Mouse (Mus musculus) T-helper 2 cell (primary cell): ENCODE results near the gene Pcsk5.

ENCODE experiments used
- in situ Hi-C: fragments of 300-600 bp; cut with MboI, MseI; formaldehyde crosslinking; loops from one replicate; pipeline ENCODE4 v1.15.1; 2025; ENCODE audit warnings: high pct_unique_total_duplicates

The Pcsk5 gene

DNA sequence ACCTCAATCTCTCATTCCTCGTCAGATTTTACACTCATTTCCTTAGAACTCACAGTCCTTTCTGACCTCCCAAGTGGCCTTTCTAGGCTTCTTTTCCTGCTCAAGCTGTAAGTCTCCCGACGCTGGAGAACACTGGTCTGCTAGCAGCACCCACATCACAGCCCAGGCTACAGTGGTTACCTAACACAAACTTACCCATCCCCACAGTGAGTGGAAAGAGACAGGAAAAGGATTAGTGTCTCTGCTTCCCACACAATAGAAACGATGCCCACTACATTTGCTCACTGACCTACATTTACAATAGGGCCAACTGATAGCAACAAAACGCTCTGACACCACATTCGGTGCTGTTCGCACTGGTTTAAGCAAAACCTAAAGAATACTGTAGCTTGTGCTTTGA is 24.8 kb downstream of the Pcsk5 start:
- in situ Hi-C loops, result no loop called here

DNA sequence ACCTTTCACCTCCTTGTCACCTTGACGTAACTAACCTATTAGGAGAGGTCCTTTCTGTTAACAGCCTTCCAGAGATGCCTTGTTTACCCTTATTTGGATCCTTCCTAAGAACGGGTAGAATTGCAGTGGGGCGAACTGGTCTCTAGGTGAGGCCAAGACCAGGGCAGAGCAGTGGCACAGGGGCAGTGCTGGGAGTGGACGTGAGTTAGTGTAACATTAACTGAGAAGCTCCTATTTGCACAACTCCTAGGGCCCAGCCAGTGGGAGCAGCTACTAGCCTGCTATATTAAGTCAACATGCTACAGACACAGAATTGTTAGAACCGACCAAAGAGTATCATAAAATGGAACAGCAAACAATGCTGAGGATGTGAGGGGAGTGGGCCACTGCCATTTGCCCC is 30.8 kb downstream of the Pcsk5 start:
- in situ Hi-C loops, result no loop called here

DNA sequence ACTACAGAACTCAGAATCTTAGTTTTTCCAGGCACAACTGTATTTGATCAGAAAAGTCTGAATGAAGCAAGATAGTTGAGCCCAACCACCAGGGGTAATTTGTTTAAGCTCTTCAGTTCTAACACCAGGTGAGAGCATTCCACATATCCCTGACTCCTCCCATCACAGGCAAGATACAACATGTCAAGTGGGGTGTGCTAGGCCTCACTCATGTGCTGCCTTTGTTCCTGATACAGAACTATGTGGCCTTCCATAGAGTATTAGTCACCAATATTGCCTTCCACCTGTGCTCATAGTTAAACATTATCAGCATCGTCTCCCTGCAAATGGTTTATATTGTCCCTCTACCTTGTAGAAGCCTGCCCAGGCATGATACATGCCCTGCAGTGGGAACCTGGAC is 36.6 kb downstream of the Pcsk5 start:
- in situ Hi-C loops, result no loop called here

DNA sequence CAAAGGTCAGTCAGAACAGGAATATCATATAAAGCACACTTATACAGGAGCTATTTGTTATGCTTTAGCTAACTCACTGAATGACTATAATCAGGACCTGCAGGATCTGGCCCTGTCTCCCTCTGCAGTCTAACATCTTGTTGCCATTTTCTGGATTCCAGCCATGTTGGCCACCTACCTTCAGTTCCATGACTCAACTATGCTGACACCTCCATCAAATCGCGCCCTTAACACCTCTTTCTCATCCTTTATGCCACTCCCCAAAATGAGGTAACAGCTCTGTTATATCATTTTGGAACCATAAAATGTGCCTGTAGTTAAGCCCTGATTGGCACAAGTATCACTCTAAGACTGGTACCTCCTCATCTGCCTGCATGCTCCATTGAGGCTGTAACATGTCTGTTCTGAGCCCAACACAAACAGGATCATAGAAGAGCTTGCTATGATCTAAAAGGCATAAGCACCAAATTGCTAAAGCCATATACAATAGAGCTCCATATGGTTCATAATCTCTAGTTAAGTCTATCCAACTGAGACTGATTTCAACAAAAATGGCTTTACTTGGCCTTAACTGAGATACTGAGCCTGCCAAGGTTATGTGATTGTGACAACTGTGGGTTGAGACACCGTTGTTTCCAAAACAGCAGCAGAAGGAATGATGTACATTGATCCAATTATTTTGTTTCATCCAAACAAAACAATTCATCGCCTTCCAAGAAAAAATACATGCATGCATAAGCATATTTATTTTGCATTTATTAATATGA is 37.8 kb downstream of the Pcsk5 start:
- in situ Hi-C loops, result no loop called here

DNA sequence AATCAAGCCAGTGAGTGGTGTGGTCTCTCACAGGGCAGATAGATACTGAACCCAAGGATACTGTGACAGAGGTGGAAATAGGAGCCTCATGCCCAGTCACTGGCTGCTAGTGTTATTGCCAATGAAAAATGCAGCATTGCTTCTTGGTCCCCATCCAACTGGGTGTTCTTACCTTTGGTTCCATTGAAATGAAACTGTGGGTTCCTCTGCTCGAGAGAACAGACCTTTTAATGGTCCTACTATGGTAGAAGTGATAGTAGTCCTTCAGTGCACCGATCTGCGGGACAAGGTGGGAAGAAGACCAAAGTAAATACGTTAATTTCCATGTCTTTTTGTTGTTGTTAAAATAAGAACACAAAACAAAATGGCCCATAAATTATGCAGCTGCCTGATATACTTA is 44.0 kb downstream of the Pcsk5 start:
- in situ Hi-C loops, result no loop called here

DNA sequence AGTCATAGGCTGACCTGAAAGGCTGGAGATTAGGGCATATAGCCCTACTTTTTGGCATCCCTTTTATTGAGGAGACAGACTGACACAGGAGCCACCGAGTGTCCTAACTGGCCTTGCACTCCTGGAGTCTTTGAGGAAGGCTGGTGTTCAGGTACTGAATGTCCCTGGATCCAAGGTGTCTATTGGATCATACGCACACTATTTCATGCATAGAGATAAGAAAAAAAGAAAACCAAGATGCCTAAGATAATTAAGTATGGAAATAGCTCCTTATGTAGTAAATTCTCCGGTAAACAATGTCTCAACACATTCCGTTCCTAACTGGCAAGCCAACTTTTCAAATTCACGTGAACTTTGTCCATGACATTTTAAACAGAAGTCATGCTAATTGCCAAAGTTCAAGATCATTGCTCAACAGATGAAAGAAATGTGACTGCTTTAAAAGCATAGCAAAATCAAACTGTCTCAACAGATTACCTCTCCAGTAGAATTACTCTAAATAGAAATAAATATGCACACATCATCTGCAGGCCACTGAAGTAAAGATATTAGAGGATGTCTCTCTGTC is 45.9 kb downstream of the Pcsk5 start:
- in situ Hi-C loops, result no loop called here

DNA sequence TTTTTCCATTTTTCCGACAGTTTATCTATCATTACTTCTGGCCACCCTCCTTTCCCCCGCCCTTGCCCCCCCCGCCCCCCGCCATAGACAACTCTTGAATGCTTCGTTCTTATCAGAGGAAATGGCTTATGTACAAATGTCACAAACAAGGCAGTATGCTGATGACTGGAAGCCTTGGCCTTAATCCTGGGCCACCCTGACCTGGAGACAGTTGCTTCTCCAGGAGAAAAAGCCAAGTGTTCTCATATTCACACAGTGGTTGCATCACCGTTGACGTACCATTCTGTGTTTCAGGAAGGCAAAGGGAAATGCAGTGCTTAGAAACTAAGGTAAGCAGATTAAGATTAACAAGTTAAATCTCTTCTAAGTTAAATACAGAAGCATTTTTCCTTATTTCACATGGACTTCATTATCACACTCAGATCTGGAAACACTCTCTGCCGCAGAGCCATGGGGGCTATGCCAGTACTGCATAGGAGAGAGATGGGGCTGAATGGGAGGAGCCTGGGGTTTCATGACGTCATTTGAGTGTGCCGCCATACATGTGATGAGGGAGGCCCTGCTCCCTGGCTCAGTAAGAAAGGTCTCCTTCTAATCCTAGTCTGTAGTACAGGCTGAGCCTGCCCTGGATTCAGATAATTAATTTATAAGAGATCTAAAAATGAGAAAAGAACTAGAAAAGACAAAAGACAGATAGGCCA is 48.7 kb downstream of the Pcsk5 start:
- in situ Hi-C loops, result no loop called here

DNA sequence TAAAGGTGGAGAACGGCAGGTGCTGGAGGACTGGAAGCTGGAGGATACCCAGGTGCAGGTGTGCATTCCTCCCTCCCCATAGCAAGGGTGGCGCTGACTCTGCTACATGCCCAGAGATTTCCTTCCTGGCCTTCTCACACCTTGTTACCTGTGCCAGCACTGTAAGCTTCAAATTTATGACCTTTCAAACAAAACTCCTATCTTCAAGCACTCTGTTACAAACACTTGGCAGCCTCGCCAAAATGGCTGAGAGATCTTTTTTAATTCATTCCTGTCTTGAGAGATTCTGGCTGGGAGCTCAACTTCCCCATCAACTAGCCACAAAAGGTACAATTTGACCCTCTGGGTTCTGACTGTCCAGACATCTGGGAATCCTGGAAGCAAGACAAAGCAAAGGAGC is 50.7 kb downstream of the Pcsk5 start:
- in situ Hi-C loops, result no loop called here

DNA sequence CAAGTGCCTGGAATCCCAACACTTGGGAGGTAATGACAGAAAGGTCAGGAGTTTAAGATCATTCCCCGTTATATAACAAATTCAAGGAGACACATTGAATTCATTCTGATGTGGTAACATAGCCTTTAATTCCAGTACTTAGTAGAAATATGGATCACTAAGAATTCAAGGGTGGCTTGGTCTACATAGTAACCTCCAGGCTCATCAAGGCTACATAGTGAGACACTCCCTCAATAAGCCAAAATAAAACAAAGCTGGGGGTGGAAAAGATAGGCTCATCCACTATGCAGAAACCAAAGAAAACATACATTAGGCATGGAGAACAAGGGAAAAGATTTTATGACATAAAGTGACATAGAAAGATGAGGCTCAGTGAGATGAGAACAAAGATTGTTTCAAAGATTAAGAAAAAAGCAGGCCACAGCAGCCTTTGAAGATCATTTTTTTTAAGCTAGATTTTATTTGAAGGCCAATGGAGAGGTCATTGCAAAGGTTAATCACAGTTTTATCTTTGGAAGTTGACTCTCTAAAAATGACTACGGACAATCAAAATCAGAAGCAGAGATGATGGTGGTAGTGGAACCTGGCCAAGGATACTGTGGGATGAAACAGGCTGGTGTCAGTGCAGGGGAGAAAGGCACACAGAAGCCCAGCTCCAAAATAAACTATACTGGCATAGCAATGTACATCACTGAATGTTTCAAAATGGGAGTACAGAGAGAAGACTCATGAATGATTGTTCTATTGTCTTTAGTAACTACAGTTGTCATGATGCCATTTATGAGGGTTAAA is 52.8 kb downstream of the Pcsk5 start:
- in situ Hi-C loops, result no loop called here

DNA sequence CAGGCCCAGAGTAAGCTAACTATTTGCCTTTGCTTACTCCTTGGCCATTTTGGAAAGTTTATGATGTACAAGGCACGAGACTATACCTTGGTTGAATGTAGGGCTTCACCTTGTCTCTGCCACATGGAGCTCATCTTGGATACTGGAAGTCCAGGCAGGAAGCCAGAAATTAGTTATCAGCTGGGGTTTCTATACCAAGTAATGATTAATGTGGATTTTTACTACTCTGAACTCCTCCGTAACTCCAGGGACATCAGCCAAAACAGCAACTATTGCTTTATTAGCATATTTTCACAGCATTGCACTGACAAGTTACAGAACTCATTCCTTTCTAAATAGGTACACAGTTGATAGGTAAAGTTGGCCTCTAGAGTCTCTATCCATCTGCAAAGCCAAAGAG is 54.2 kb downstream of the Pcsk5 start:
- in situ Hi-C loops, result no loop called here

DNA sequence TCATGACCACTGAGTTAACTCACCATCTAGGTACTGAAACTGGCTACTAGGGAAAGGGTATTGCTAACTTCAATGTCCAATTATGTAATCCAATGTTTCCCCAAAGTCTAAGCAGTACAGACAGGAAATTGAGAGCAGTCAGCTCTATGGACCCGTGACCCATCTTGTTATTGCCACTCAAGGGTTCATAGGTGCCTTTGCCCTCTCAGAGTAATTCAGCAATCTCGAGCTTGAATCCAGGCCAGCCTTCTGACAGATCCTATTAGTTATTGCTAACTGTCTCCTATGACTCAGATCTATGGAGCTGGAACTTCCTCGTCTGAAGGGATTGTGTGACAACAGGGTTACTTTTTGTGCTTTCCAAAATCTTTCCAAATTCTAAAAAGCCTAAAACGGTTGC is 56.1 kb downstream of the Pcsk5 start:
- in situ Hi-C loops, result no loop called here

DNA sequence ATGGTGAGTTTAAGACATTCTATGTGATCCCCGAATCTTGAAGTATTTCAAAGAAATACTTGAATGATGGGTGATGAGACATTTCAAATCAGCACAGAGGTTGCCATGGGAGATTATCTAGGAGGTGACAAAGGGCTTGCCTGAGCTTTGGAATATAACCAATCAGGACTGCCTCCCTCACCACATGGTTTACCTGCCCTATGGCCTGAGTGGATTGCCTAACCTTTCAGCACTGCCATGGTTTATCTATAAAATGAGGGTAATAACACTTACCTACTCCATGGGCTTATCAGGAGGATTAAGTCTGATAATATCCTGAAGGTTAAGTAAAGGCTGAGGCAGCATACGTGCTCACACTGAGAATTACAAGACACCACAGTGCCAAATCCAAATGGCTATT is 61.5 kb downstream of the Pcsk5 start:
- in situ Hi-C loops, result no loop called here

DNA sequence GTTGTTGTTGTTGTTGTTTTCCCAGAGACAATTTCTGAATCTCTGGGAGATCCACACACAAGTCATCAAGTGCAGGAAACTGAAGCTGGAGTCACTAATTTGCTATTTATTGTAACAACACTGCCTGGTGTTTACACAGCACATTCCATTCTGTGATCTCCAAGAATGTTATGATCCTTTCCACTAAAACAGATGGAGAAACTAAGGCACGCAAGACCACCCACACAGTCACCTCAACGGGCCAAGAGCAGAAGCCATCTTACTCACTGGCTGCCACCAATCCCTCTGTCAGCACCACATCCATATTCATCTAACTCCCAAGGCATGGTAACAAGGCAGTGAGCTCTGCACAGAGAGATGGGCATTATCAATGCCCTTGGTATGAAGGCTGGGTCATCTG is 62.3 kb downstream of the Pcsk5 start:
- in situ Hi-C loops, result no loop called here

DNA sequence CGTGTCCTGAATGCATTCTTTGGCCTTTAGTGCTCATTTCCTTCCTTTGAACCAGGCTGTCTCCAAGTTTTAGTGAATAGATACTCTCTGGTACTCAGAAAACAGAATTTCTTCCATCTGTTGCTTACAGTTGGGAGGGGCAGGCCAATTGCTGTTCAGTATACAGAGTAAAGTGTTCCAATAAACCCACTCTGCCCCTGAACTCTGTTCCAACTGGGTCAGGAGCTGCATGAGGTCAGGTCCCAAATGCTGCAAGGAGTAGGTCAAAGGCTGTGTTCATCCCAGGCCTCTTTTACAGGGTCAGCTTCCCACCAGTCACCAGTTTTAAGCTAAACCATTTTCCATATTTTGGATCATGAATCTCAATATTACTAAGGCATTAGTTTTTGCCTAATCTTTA is 63.4 kb downstream of the Pcsk5 start:
- in situ Hi-C loops, result no loop called here

DNA sequence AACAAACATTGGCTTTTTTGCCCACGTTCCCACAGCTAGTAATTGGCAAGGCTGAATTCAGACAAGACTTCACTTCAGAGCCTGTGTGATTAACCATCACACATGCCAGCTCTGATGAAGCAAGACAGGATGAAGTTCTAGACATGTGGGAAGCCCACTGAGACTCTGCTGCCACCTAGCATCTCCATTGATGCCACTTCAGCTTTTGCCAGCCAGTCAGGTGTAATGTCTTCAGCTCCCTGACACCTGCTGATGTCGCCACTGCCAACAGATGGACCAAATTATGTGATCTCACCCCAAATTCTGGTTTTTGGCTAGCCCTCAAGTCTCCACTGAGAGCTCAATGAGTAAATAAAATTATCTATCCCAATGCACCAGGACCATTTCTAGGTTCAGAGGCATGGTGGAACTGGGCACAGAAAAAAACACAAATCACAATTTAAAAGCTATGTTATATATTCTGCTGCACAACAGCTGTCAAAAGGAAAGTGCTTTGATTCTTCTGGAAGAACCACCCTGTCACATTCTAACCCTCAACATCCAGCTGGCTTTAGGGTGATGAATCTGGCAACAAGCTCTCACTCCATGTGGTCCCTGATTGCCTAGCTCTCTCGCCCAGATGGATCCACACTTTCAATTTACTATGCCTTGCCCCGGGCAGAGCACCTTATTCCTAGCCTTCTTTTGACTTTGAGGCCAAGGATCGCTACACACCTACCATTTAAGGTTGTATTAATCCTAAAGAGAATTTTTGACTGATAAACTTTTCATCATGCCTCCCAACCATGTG is 67.6 kb downstream of the Pcsk5 start:
- in situ Hi-C loops, result no loop called here

DNA sequence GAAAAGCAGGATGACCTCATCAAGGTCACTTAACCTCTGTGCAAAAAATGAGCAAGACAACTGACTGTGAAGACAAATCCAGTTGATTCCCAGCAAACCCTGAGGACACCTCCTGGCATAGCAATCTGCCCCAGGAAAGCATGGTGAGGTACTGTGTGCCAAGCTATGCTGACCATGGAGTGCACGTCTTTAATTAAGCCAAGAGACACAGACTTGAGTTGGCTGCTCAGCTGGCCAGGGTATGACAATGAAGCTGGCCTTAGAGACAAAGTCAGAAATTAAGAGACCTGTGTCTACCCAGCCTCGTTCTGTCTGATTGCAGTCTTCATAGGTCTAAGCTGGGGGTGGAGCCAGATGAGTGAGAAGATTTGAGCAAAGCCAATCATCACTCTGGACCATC is 72.4 kb downstream of the Pcsk5 start:
- in situ Hi-C loops, result no loop called here

DNA sequence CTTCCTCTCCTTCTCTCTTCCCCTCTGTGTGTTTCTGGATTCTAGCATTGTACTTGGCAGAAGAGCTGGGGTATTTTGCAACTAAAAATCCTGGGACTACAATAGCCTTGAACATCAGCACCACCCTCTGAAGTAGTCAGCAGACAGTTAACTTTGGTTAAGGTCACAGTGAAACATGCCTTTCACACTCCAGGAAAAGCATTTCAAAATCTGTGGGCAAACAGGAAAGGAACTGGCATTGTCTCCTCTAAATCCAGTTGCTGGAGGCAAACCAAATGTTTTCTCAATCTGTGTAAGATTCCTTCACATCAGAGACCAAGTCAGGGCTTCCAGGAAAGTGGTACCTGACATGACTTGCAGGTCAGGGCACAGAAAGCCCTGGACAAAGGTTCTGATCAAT is 74.7 kb downstream of the Pcsk5 start:
- in situ Hi-C loops, result no loop called here

DNA sequence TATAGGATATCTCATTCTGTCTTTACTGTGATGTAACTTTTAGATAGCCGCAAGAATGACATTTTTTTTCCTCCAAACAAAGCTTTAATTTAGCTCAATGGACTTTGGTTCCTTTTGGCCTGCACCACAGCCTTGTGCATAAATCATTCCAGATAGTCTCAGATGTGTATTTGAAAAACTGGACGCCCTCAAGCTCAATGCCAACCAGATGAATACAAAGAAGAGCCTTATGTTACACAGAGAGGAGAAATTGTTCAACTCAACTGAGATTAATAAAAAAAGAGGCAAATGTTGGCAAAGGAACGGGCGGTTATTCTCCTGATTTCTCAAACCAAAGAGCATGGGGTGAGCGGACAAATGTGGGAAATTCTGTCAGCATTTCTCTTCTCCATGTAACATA is 75.8 kb downstream of the Pcsk5 start:
- in situ Hi-C loops, result no loop called here

DNA sequence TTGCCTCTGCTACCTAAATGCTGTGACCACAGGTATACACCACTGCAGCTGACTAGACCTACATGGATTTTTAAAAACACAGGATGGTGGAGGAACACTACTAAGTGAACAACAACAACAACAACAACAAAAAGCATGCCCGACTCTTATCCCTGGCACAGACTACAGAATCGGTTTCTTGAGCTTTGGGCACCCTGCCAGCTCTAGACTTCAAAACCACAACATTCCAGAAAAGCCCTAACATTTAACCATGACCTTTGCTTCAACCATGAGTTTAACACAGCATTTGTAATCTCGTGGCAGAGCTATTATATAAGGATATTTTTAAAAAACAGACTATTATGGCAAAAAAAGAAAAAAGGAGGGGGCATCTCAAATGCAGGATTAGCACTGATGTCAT is 84.6 kb downstream of the Pcsk5 start:
- in situ Hi-C loops, result no loop called here

DNA sequence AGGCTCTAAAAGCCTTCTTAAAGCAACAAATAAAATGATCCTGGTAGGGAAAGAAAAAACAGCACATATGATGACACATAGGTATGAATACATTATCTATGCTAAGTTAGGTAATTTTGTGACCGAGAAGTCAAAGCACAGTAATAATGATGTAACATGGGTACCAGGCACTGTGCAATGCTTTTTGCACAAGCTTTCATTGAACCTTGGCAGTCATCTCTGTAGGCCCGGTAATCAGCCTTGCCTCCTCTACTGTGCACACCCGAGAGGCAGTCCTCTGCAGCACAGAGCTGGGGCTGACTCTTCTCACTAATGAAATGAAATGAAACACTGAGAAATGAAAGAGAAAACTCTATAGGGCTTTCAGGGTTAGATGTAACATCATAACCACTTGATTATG is 89.1 kb downstream of the Pcsk5 start:
- in situ Hi-C loops, result no loop called here

DNA sequence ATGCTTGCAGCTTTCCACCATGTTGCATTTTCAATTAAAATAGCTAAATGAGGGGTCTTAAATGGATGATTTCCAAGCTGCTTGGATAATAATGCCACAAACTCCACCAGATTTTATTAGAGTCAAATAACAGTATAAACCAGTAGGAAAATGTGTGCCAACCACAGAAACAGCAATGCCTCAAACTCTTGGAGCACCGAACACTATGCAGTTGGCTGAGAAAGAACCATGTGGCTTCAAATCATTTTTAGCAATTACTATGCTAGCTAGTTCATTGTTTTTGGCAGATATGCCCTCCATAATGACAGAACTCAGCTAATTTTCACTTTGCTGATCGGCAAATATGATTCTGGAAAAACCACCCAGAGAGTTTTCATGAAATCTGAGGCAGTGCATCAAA is 92.1 kb downstream of the Pcsk5 start:
- in situ Hi-C loops, result no loop called here
